Mouse (Mus musculus) left cerebral cortex, postnatal 36 days (tissue): Measurements from ENCODE around the gene Alk. TPM values are rescaled to one million over a fixed set of nuclear protein-coding genes. Genes with fewer than 3 reads are reported as not detected.

Experiments
- DNase-seq, 2 experiments: peaks; one replicate each; pipeline ENCODE4 v3.0.0; 2021 to 2022; ENCODE audit warnings: low spot score in 2 of 2, mixed read lengths in 1 of 2
- intact Hi-C: fragments of 180-260 bp; cut with DNase I; formaldehyde crosslinking; loops from one replicate; pipeline ENCODE4 v1.15.1; 2025
- total RNA-seq, 2 experiments: library from RNA; stranded (reverse); gene quantifications; 2 replicates each; pipeline ENCODE4 v1.2.3; 2021

The Alk gene
- 10 to 100 TPM in 1 of 2 experiments, 1 to 10 TPM in 1; 7.6 to 10.1 TPM for total RNA-seq

DNA sequence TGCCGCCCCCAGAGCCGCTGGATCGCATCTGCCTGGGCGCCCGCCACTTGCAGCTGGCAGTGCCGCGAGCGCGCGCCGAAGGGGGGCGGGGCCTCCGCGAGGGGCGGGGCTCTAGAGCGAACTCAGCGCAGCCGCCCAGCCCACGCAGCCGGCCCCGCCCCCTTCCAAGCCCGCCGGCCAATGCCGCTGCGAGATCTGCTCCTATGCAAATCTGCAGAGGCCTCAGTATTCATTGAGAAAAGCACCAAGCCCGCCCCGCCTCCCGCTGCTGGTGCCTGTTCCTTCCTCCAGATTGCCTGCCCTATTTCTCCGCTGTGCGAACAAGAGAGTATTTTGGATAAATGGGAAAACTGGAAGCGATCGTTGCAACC, at the start of gene Alk:
Gene Alk (minus strand): TSS at position 18 of the 371 bp plus-strand sequence.
- peak; percentile 83 to 88 for DNase-seq
- intact Hi-C loops, result loop anchor here (5.0 to 10.0 kb wide), 2 partner anchors 640 to 942 kb away; no protein-coding TSS in a partner anchor

DNA sequence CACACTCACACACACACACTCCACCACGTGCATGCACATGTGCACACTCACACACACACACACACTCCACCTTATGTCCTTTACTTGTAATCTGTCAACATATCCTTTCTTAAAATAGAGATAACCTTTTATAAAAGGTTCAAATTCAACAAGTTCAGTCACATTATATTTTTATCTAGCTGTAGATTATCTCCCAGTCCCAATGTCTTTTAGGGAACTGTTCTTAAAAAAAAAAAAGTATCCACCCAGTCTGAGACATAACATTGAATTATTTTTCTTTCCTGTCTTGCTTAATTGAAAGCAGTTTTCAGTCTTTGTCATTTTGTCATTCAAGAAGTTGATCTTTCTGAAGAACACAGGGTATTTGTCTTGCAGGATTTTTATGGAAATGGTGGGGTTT, 48.4 kb upstream of the Alk start:
- intact Hi-C loops, result no loop called here
- DNase-seq, result no peak

DNA sequence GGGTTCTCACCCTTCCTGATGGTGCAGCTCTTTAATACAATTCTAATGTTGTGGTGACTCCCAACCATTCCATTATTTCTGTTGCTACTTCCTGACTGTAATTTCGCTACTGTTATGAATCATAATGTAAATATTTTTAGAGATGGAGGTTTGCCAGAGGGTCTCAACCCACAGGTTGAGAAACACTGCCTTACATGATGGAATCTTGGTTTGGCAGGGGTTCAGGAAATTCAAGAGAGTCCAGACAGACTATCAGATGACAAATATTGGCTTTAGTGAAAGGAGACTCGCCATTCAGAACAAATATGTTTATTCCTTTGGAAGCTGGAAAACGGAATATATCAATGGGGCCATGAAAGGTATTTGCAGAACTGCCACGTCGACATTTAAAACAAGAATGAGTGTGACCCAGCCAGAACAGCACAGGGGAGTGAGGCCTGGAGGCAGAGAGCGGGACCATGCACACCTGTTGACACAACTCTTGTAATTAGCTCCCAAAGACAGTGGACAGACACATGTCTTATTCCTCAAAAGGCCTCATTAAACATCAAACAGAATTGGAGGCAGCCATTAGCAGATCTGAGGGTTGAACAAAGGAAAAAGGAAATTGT, 44.3 kb upstream of the Alk start:
- intact Hi-C loops, result no loop called here
- DNase-seq, result no peak

DNA sequence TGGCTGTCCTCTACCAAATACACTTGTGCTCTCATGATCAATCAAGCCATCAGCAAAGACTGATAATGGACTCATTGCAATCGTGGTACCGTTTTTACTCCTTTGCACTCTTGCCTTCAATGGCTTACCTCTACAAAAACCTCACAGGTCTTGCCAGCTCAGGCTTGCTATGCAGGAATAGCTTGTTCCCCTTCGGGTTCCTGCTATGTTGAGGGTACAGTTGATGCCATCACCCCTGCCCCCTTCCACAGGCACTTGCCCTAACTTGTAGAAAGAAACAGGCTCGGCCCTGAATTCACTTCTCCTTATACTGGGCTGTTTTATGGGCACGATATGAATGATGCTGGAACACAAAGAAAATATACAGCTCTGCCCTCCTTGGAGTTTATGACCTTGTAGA, 41.7 kb upstream of the Alk start:
- no peak for DNase-seq
- intact Hi-C loops, result no loop called here

DNA sequence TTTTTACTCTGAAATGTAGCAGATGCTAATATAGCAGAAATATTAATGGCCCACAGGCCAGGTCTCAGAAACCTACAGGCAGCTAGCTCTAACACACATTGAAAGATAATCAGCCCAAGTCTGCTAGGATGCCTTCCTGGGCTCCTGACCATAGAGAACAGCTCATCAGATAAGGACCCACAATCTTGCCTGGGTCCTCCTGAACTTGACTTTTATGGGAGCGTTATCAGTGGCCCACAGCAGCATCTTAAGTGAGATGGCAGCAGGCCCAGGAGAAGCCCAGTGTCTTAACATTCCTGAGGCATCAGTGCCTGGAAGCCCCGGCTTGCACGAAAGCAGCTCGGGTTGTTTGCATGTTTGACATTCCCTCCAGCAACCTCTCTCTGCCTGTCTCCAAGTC, 35.7 kb upstream of the Alk start:
- intact Hi-C loops, result no loop called here
- DNase-seq, result no peak

DNA sequence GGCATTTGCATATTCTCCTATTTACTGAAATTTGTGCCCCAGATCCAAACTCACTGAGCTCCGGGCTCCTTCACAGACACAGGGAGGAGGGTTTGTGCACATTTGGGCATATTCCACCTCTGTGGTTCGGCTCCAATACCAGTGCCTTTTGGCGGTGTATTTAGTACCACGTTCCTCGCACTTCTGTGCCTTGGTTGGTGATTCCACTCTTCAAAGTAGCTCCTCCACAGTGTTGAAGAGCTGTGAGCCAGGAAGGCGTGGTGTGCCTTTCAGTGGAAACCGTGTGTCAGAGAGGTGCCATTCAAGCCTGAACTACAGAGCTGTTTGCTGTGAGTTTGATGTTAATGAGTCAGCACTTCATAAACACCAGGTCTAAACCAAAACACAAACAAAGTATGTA, 35.0 kb upstream of the Alk start:
- DNase-seq, result no peak
- intact Hi-C loops, result no loop called here

DNA sequence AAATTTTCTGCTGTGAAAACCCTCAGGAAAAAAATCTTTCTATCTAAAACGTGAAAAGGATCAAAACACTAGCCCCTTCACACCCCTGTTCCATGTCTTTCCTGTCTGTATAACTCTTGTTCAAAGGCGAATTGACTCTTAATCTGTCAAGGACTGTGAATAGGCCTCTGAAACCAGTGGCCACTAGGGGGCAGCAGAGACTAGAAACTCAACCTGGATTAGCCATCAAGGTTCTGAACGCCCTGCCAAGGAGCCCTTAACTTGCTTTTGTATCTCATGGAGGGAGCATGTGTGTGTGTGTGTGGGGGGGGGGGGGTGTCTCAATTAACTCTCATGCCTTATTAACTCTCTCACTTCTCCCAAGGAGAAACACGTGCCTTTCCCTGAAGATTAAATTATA, 1.8 kb upstream of the Alk start:
- intact Hi-C loops, result loop anchor here (1.0 to 10.0 kb wide), 2 partner anchors 176 to 641 kb away; no protein-coding TSS in a partner anchor
- DNase-seq, result peak; percentile 75 to 85

DNA sequence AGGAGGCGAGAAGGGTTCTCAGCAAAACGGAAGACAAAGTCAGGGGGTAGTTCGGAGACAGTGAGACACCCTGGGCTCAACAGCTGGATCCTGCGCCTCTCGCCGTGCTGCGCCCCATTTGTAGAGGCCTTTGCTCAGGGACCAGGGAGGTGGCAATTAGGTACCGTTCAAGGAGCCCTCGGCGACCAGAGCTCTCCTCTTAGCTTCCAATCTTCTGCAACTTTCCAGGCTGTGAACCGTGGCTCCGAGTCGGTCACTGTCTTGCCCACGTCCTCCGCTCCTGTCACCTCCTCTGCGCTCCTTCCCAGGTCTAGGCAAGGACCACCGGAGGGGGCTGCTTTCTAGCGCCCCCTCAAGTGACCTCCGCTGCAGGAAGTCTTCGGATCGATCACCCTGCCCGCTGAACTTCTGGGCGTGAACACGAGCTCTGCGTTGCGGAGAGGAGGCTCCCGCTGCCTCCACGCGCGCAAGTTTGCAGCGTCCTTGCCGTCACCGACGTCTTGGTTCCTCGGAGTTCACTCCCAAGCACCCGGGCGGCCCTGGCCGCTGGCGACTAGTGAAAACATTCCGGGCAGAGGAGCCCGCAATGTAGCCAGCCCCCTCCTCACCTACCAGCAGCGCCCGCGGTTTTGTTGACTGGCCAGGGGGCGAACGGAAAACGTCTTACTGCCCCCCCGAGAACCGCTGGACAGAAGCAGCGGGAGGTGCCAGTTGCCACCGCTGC, 379 bp downstream of the Alk start:
- intact Hi-C loops, result loop anchor here (5.0 to 10.0 kb wide), 2 partner anchors 639 to 942 kb away; no protein-coding TSS in a partner anchor

DNA sequence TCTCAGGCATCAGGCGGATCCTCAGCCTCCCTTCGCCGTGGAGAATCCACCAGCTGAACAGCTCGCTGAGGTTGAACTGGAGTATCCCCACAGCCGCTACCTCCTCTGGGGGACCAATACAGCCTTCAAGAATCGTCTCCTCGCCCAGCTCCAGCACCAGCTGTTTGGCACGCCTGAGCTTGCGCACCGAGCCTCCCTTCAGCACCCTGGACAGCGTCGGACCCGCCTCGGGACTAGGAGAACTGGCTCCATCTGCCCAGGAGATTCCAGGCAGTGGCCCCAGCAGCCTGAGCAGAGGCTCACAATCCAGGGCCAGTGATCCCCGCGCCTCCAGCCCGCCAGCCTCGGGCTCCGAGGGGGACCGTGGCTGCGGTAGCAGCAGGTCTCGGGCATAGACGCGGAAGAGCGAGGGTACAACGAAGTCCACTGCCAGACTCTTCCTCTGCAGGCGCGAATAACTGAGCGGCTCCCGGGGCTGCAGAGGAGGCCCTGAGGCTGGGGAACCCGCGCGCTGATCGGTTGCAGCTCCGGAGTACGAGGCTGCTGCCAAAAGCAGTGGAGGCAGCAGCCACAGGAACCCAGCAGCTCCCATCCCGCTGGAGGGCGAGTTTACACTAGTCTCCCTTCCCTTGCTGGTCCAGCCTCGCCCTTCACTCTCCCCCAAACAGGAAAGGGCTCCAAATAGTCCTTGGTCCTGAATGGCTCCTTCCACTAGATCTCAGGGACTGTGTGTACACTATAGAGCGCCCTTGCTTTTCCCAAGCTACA, 1.1 kb downstream of the Alk start:
- intact Hi-C loops, result loop anchor here (5.0 to 10.0 kb wide), 2 partner anchors 639 to 941 kb away; no protein-coding TSS in a partner anchor
- peak; percentile 19 to 39 for DNase-seq

More for the DNA sequence above, 379 bp downstream of the Alk start:
- DNase-seq, result peak; percentile 25 to 29

DNA sequence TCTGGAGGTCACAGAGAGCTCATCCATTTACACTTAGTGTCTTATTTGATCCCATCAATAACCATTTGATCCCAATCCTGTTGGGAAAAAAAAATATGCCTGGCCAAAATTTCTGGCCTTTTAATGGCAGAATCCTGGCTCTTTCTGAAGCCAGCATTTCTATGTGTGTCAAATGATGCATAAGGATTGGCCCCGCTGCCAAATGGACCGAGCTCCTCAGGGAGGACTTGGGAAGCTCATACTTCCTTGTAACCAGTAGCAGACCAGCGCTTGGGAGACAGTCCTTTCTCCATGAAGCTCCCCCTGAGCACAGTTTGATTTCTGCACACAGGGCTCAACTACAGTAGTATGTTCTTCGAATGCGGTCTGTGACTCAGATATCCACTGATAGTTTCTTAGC, 3.6 kb downstream of the Alk start:
- no peak for DNase-seq
- intact Hi-C loops, result loop anchor here (5.0 to 10.0 kb wide), 2 partner anchors 636 to 939 kb away; no protein-coding TSS in a partner anchor

DNA sequence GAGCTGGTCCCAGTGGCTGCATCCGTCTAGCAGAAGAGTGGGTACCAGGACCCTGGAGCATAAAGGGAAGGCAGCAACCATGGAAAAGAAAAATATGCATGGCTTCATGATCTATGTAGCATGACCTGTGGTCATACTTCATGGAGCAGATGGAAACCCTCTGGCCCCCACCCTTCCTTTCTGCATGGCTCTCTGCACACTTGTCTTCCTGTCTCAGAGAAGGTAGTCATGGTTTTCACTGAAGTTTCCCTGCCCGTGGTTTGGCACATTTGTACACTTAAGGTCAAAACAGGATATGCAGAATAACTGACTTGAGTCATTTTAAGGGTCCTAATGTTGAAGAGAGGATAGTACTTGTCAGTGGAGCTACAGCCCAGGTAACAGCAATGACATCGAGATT, 16.8 kb downstream of the Alk start:
- DNase-seq, result no peak
- intact Hi-C loops, result no loop called here

DNA sequence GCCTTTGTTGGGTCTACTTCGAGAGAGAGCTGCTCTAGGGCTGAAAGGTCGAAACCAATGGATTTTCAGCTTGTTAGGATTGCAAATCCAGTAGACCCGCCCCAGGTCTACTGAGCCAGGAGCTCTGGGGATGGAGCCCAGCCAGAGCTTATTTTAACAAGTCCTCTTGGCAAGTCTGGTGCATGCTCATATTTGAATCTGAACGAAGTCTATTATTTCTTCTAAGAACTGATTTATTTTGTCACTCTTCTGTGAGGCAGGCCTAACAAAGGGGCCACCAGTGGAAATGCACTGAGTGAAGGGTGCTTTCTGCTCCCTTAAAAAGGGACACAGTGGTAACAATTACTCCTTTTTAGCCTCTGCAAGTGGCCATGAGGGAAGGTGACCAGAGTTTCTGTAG, 24.3 kb downstream of the Alk start:
- peak in 1 of 2 experiments; percentile 10 for DNase-seq
- intact Hi-C loops, result no loop called here

DNA sequence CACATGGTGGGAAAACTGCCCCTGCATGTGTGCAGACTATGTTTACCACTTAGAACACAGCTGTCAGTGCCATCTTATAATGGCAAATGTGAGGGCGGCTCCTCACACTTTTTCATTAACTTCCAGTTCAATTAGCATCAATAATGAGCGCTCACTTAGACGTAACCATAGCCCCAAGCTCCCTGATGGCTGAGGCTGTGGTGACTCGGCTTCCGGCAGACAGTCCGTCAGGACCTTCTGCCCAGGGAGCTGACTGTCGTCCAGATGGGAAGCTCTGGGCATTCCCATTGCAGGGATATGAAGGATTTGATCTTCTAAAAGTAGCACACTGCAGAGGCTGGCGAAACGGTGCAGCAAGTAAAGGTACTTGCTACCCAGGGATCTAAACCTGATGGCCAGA, 25.1 kb downstream of the Alk start:
- intact Hi-C loops, result no loop called here
- no peak for DNase-seq

DNA sequence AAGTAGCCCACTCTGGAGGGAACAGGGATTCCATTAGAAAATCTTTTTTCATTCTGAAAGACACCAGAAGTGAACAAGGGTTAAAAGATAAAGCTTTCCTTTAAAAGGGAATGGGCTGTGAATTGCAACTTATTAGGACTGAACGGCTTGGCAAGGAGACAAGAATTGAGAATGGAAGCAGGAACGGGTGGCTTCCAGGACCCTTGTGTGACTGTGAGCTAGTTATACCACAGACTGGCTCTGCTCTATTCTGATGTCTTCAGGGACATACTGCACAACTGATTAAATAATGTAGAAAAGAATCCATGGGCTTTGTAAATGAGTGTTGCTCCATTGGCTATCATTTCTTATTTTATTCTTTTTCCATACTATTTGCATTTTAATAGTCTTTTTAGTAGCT, 33.0 kb downstream of the Alk start:
- intact Hi-C loops, result no loop called here
- DNase-seq, result no peak

DNA sequence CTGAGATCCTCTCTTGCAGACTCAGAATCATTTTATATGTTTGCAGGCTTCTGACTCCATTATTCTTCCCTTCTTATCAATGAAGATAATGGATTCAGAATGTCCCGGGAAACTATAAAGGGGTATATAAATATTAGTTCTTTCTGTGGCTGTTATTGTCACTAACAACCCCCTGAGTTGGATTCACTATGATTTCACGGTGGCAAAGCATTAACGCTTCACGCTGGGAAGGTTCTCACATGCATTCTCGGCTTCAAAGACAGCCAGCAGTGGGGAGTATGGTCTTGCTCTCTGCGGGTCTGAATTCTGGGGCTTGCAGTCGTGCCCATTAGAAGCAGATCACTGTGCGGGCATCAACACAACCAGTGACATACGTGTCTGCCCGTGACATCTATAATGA, 34.9 kb downstream of the Alk start:
- no peak for DNase-seq
- intact Hi-C loops, result no loop called here

DNA sequence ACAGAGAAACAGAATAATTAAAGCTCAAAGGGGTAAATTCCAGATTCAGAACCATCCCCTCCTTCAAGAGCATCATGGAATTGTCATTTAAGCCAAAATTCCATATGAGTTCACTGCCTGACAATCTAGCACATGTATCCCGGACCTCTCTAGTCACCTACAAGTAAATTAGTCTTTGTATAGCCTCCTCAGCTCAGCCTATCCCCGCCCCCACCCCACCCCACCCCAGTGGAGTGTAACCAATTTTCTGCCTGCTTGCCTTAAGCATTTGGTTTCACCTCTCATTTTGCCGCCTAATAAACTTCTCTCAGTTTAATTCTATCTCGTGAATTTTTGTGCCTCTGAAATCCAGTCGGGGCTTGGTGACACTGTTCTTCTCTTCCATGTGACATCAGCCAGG, 41.0 kb downstream of the Alk start:
- intact Hi-C loops, result no loop called here
- DNase-seq, result no peak

DNA sequence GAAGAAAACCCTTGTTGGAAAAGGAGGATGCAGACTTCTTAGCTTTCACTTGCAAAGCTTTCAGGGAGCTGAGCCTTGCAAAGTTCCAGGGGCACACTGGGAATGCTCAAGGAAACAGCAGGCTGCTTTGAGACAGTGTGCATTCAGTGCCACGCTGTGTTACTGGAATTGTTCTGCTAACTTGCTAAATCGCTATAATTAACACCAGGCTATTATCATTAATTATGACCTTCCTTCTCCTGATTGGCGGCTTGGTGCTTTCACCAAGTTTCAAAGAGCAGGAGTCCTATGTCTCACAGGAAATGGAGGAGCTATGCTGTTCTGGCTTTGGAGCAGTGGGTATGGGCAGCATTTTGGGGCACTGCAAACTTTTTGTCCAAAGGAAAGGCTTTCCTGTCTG, 43.0 kb downstream of the Alk start:
- intact Hi-C loops, result no loop called here
- no peak for DNase-seq

DNA sequence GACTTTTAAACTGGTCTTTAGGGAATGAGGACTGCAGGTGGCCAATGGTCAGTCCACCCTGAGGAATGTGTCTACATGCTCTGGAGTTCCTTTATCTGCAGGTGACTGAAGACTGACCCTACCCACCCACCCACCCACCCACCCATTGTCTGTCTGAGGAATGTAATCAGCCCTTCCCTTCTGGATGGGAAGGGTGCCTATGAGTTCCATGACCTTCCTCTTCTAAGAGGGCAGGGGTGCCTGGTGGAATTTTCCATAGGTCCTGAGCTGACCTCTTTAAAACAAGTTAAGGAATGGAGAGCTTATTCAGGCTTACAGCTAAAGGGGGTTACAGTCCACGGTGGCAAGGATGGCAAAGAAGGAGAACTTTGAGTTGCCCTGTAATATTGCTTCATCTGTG, 43.7 kb downstream of the Alk start:
- DNase-seq, result no peak

DNA sequence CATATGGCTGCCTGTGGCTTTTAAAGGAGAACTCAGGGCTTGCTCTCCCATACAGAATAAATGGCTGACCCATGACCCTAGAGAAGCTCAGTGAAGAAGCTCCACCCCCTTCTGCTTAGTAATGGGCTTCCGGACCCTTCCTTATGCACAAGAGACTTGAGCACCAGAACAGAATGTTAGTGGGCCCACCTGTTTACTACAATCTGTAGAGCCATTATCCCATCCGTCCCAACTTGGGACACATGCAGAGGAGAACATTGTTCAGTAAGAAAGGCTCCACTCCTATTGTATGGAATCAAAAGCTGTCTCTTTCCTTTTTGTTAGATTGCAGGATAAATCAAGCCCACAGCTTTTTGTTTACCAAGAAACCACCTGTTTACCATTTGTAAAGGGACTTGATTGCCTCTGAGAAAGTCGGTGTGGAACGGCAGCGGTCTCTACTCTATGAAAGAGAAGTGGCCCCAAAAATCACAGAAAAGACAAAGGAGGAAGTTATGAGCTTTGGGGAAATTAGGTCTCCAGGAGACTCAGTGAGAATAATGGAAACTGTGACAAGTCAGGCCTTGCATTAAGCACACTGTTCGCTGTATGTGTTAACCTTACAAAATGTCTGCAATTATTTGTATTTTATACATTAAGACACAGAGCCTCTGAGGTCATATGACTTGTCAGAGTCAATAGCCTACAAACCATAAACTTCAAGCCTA, 47.2 kb downstream of the Alk start:
- intact Hi-C loops, result no loop called here

More for the DNA sequence above, 43.7 kb downstream of the Alk start:
- intact Hi-C loops, result no loop called here

DNA sequence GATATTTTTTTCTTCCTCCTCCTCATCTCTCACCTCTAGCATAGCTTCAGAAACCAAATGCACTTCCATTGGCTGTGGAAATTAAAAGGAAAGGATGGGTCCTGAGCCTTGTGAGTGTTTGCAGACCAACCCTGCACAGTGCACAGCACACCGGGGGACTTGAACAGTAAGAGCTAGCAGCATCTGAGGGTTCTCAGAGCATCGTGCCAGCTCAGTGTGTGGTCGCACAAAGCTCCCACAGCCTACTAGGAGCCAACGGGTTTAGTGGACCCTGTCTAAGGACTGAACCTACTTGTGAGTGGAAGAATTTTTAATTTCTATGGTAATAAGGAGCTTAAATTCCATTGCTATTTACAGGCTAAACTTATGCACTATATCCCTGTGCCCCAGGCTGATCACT, 58.2 kb downstream of the Alk start:
- intact Hi-C loops, result no loop called here
- DNase-seq, result no peak

More for the DNA sequence above, 47.2 kb downstream of the Alk start:
- no peak for DNase-seq
